Mouse (Mus musculus): ENCODE data around the gene Smn1.
"Not testable (repeated sequence)": the region's sequence is repeated elsewhere in the genome, so short reads cannot be mapped to it uniquely, and the experiment has no call there.

Gene Smn1

DNA sequence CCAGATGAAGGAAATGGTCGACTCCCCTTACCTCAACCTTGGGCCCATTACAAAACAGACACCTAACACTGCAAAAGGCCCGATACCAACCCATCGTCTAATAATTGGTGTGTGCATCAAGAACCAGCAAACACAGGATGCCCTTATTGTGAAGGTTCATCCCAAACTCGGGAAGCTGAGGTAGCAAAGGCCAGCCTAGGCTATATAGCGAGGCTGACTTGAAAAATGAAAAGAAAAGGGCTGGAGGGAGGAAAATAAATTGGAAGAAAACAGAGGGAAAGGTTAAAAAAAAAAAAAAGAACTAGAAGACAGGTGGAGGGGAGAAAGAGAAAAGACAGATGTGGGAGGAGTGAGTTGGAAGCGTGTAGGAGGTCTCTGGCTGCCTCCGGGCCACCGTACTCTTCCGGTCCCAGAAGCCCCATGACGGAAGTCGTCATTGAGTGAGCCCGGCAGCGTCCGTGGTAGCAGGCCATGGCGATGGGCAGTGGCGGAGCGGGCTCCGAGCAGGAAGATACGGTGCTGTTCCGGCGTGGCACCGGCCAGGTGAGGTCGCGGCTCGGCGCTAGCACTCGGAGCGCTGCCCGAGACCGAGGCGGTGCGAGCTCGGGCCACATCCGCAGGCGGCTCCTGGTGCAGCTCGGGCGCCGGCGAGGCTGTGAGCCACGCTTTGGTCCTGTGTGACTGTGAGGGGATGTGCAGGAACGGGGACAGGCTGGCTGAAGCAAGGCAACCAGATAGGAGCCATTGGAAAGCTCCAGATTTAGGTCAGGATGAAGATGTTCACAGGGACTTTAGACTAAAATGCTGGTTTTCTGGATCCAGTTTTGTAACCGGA is at the start of gene Smn1:
Gene Smn1 (plus strand): TSS at position 430 of the 835 bp plus-strand sequence.
- DNase-seq (ENCODE audit: low spot score in 2 of 2), result peak; percentile 89 to 90

DNA sequence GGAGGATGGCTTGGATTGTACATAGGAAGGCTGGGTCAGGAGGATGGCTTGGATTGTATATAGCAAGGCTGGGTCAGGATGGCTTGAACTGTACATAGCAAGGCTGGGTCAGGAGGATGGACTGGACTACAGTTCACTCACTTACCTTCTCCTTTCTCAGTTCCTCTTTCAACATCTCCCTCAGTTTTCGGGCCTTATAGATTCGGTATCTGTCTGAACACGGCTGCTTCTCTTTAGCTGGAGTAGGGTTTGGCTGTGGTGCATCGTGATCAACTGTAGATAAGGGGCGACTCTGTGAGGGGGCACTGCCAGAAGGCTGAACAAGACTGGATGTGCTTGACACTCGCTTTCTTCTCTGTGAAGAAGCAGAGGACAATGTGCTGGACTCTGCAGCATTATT is 25.8 kb upstream of the Smn1 start:
- no peak for DNase-seq (ENCODE audit: low spot score in 2 of 2)

DNA sequence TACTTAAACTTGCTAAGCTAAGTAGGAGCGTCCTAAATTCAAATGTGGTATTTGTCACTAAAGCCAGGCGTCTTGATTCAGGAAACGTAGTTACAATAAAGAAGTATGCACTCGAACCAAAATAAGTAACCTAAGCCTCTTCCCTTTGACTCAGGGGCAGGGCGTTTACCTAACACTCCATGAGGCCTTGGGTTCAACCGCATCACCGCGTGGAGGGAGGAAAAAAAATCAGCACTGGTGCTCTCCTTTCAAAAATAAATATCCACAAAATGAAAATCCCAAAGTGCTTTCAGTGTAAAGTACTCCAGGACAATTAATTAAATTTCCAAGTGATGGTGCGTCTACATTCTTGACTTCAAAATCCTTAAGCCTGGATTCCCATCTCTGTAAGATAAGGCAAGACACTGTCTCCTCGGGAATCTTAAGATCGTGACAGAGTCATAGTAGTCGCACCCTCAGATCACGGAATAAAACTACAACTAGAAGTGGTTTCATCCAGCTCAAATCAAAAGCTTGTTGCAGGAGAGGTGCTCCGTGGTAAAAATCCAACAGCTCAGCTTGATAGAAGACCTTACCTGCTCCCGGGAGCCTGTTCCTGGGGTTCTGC is 21.5 kb upstream of the Smn1 start:
- no peak for DNase-seq (ENCODE audit: low spot score in 2 of 2)

DNA sequence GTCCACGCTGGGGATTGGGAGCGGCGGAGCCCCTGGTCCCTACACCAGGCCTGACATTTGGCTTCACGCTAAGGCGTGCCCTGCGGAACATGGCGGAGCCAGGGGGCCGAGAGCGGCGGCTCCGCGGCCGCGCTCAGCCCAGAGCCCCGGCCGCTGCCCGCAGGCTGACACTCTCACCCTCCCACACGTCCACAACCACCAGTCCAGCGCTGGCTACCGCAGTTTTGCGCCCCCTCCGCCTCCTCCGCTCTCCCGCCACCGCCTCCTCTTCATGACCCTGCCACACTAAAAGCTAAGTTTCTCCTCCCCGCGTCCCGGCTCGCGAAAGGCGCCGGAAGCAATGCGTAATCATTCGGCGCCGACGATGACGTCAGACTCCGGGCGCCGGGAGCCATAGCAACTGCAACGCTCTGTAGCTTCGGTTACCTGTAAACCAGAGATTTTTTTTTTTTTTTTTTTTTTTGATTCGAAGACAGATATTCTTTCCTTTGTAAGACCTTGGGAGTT is 20.9 kb upstream of the Smn1 start, which contains the start of gene Bdp1:
Gene Bdp1 (minus strand): TSS at position 323 of the 507 bp plus-strand sequence.
- DNase-seq (ENCODE audit: low spot score in 2 of 2), result peak; percentile 88 to 91

DNA sequence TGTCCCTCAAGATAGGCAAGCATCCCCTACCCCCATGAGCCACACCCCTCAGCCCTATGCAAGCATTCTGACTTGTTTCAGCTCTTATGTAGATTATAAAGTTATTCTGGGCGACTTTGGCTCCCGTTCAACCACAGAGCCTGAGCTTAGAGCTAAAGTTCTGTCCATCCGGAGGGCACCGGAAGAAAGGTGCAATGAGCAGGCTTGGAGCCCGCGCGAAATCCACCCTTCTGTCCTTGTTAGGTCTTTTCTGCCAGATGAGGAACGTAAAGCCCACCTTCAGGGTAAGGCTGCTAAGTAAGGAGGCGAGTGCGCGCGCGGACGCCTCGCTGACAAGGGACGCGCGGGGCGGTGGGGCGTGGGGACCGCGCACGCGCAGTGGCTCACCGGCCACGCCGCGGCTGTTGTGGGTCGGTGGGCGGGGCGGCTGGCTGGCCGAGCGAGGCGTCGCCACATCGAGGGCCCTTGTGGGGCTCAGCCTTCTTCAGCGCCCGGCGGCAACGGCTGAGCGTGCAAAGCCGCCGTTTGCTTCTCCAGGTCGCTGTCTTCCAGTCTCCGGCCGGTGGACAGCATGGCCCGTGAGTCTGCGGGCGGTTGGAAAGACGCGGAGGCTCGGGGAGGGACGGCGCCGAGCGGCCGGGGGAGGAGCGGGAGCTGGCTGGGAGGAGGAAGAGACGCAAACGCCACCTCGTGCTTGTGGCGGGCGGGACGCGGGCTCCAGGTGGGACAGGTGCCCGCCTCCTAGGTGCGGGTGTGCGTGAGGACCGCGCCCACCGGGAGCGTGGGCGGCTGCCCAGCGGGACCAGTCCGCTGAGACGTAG is 16.8 kb upstream of the Smn1 start, which contains the start of gene Serf1:
Gene Serf1 (plus strand): TSS at position 361 of the 821 bp plus-strand sequence.
- peak; percentile 72 for DNase-seq (ENCODE audit: low spot score in 2 of 2)

DNA sequence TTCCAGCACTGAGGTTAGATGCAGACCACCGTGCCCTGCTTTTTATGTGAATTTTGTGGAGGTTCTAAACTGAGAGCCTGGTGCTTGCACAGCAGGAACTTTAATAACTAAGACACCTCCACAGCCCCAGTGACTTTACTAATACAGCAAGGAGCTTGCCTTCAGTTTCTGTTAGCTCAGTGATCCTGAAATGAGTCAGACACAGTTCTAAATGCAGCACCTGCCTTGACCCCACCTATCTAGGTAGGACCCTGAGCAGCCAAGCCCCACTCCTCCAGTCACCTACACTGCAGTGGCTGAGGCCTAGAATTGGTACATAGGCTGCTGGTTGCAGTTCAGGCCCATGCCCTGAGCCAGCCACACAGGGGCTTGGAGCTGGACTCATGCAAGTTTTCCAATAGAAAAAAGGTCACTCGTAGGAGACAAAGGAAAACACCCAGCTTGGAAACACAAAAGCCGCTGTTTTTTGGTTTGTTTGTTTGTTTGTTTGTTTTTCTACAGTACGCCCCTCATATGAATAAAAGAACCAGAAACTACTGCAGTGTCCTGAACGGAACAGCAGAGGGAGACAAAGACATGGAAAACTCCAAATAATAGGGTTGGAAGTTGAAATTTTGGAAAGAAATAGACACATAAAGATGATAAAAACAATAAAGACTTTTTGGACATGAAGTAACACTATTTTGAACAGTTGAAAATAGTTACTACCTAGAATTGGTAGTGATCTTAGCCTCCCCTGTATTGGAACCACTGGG is 12.3 kb upstream of the Smn1 start:
- no peak for DNase-seq (ENCODE audit: low spot score in 2 of 2)

DNA sequence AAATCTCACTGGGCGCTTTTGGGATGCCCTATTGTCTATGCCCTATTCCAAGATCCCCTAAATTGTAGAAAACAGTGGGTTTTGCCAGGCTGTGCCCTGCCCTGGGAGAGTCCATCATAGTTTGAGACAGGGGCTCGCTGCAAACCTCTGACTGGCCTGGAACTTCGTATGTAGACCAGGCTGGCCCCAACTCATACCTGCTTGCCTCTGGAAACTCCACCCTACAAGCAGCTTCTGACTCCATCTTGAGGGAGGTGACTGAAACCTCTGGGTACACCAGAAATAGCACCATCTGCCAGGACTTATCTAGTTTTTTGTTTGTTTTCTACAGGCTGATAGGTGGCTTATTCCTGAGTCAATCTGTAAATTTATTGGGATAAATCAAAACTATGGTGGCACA is 682 bp upstream of the Smn1 start:
- DNase-seq (ENCODE audit: low spot score in 2 of 2), result no peak

DNA sequence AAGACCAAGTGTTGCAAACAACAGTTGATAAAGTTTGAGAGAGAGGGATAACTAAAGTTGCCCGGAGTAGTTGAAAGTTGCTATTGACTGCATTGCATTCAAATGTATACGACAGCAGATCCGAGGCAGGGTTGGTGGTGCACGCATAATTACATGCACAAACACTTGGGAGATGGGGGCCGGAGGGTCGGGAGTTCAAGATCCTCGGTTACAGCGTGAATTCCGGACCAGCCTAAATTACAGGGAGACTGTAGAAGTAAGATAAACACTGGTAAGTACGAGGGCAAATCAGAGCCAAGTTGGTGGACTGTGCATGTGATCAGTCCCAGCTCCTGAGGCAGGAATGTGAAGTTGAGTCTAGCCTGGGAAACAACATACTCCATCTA is 599 bp downstream of the Smn1 start:
- no peak for DNase-seq (ENCODE audit: low spot score in 2 of 2)

DNA sequence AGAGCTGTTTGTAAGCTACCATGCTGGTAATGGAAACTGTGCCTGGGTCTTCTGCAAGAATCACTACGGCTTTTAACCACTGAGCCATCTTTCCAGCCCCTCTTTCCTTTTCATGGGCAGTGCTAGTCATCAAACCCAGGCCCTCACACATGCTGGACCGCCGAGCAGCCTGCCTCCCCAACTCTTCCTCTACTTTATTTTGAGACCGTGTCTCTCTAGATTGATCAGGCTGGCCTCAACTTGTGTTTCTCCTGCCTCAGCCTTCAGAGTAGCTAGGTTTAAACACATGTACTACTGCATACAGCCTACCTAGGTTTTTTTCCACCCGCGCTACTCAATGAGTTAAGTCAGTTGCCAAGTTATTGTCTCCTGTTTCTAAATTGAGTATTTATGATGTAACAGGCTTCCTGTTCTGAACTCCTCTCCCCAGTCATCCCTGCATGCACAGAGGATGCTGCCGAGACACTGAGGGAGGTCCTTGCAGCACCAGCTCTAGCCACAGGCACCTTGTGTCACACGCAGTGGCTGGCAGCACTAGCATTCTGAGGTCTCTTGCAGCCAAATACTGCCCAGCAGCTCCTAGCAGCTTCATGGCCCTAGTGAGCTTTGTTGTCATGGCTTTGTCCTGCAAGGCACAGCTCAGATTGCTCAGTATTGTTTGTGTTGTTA is 17.1 kb downstream of the Smn1 start:
- no peak for DNase-seq (ENCODE audit: low spot score in 2 of 2)

DNA sequence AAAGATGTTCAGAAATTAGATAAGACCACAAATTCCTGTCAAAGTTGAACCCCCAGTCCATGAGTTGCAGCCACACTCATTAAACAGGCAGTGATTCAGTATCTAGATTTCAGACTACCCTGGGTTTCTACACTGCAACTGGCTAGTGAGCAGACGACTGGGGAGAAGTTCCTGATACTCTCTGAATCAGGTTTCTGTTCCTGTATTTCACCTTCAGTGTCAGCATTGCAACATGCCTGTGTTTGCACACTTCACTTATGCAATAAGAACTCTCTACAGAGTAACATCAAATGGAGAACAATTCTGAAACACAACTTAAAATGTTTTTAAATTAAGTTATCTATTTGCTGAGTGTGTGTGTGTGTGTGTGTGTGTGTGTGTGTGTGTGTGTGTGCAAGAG is 28.0 kb downstream of the Smn1 start:
- DNase-seq (ENCODE audit: low spot score in 2 of 2), result peak; percentile 26 to 39

DNA sequence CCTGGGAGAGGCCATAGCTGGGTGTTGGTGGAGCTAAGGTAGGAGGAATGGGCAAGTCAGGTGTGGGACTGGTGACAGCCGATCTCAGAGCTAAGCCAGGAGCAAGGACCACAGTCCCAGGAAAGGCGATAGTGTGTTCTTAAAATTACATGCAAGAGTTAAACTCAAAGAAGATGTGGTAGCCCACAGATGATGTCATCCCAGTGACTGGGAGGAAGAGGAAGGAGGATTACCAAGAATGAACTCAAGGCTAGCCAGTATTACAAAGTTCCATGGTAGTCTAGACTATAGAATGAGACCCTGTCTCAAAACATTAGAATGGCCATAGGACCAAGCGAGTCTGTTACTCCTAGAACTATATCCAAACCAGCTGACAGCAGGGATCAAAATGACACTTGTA is 32.0 kb downstream of the Smn1 start:
- DNase-seq (ENCODE audit: low spot score in 2 of 2), result no peak

DNA sequence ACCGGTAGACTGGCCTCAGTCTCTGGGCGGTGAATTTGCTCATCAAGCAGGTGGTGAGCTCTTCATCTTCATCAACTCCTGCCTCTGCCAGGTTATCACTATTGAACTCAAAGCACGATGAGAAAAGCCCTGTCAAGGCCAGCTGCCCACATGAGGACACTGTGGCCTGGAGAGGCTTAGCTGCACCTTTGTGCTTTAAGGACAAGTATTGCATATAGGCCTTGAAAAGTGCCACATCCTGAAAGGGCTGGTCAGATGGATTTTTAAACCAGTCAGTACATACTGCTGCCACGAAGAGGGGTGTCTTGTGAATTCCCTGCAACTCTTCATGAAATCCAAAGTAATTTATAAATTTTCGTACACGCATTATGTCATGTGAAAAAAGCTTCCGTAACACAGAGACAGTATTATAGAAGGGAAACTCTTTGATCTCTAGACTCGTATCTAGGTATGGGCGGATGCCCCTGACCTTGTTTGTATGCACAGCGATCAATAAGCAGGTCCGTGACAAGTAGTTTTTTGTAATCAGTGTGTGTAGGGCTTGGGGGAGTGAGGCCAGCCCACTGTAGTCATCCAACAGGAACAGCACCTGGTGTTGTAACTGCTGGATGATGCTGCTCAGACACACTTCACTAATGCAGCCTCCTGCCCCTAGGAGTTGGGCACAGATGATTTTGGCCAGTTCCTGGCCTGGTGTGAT is 36.7 kb downstream of the Smn1 start:
- not testable (repeated sequence) for DNase-seq (ENCODE audit: low spot score in 2 of 2)

DNA sequence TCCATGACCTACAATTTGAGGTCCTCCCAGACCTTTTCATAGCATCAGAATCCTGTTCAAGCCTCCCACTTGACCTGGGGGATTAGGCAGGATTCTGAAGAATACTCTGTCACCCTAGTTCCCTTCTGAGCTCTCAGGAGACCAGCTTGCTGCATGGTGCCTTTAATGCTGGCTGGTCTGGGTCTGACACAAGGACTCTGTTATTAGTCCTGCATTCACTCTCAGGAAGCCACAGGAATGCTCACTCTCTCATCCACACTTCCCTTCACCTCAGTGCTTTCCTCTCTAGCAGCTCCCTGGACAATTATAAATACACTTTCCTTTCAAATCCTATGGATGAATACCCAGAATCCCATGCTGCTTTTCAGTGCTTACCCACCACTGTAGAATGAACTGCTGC is 37.8 kb downstream of the Smn1 start:
- not testable (repeated sequence) for DNase-seq (ENCODE audit: low spot score in 2 of 2)

DNA sequence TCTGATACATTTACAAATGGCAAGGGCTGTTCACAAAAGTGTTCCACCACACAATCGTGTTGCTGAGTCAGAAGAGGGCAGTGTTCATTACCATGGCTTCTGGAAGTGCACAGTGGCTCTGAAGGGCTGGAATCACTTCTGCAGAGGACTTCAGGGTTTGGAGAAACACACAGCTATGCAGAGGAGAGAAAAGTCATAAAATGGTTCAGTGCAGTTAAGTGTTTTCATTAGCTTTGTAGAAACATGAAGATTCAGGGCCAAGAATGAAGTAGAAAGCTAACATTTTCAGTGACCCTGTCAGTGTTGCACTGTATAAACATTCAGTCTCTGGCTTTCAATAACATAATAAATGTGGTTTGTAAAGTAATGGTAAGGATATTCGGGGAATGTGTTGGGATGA is 41.7 kb downstream of the Smn1 start:
- DNase-seq (ENCODE audit: low spot score in 2 of 2), result not testable (repeated sequence)

DNA sequence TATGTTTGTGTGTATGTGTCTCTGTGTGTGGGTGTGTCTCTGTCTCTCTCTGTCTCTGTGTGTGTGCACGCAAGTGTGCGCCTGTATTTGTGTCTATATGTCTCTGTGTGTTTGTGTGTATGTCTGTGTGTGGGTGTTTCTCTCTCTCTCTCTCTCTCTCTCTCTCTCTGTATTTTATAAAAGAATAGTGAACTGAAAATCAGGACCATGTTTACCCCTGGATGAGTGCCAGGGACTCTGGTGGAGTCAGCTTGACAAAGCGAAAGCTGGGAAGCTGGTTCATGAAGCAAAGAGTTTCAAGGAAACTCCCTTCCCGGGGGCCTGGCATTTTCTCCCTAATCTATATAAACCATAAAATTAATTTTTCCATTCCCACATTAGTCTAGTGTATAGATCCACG is 49.7 kb downstream of the Smn1 start:
- not testable (repeated sequence) for DNase-seq (ENCODE audit: low spot score in 2 of 2)

DNA sequence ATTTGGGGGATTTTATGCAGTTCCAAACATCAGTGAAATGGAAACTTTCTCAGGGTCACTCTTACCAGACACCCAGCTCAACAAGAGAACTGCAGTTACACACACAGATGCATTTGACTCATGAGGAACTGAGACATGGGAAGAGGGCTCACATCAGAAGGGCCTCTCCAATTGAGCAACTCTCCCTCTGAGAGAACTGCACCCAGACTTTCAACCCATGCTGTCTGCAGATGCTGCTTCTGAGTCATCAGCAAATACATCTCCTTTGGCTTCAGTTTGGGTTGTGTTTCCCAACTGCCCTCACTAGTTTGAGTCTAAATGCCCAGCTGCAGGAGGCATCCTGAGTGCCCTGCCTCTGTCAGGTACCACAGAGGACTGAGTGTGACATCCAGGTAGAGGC is 58.5 kb downstream of the Smn1 start:
- peak in 1 of 2 experiments; percentile 12 for DNase-seq (ENCODE audit: low spot score in 2 of 2)

Data from spleen, postnatal 36 days (tissue).